ENCODE assay signal across 16 mouse cellular contexts in genomic region chr5:66226526-66226925, GRCm38 (mm10). TPM values are rescaled to one million over a fixed set of nuclear protein-coding genes. Genes with fewer than 3 reads are reported as not detected.
"Had no signal": no experiment of that assay in that cellular context is flagged by ENCODE, and none has a peak within 500 bp of the region (broad histone marks: within the 10 kb centered on the region; RNA-seq: fewer than 3 reads in every experiment).

No protein-coding gene starts in this region.

- DNase-seq: cerebellum, adult 9-11 months; cerebellum, postnatal 10 days; cerebellum, postnatal 14 days; cerebellum, postnatal 25 days; cerebellum, postnatal 36 days; embryo, embryonic 11 days; forebrain, postnatal 0 days; gastrocnemius, adult 2 months; gastrocnemius, postnatal 10 days; gastrocnemius, postnatal 14 days; gastrocnemius, postnatal 25 days; gastrocnemius, postnatal 36 days; heart, adult 11 months; heart, adult 2 months had no signal

RNA-seq across cellular contexts. Expression of gene Nsun7, which starts 33.2 kb away (rescaled TPM):
- total RNA-seq: gastrocnemius, adult 8-10 months; gastrocnemius, postnatal 14 days; gastrocnemius, postnatal 25 days; gastrocnemius, postnatal 36 days; granulocyte monocyte progenitor cell, adult 5-6 weeks; heart, adult 2 months had no signal
